Mouse (Mus musculus) left cerebral cortex, postnatal 4 days (tissue): ENCODE measurements around the gene Scgb2b15. TPM values are rescaled to one million over a fixed set of nuclear protein-coding genes. Genes with fewer than 3 reads are reported as not detected.
"Not testable (repeated sequence)": the region's sequence is repeated elsewhere in the genome, so short reads cannot be mapped to it uniquely, and the experiment has no call there.

ENCODE experiments used
- DNase-seq: peaks from one replicate; pipeline ENCODE4 v3.0.0-alpha.2; 2022
- intact Hi-C: fragments of 180-260 bp; cut with DNase I; formaldehyde crosslinking; loops from one replicate; pipeline ENCODE4 v1.15.1; 2025
- total RNA-seq, 2 experiments: library from RNA; stranded (reverse); gene quantifications; 2 replicates each; pipeline ENCODE4 v1.2.3; 2021

Scgb2b15 gene
- total RNA-seq = not detected

DNA sequence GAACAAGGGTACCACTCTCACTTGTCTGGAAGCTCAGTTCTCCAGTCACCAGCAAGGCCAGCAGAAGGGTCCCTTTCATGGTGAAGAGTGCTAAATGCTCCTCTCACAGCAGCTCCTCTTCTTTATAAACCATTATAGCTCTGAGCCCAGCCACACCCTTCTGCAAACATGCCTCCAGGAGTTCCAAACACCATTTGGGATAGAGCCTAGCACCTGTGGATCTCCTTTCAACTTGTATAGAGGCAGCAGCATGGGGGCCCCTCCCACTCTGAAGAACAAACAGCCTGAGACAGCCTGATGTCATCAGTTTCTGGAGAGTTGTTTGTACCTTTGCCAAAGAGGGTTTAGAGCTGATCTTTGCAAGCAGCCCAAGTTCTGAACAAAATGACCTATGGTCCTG is at the start of gene Scgb2b15:
Gene Scgb2b15 (minus strand): TSS at position 101 of the 400 bp plus-strand sequence.
- DNase-seq = not testable (repeated sequence)

GRCm38 (mm10) chr7:32836254-32836653 is 6.8 kb upstream of the Scgb2b15 start, which contains the start of gene Scgb1b15:
Scgb1b15 (plus strand) TSS chr7:32836554.
- DNase-seq, intact Hi-C loops: not testable (repeated sequence)

More for the DNA sequence above, at the start of gene Scgb2b15:
- intact Hi-C loops = not testable (repeated sequence)

Other genes with a start within 250 kb of the Scgb2b15 start
- not detected for gene Scgb1b15, start 6.9 kb upstream of the Scgb2b15 start, total RNA-seq
- gene Scgb2b17, start 226.9 kb upstream of the Scgb2b15 start, total RNA-seq = not detected
- gene Scgb1b17, start 233.8 kb upstream of the Scgb2b15 start, total RNA-seq = not detected